Mouse (Mus musculus) bone marrow, adult 2 months (tissue): Measurements from ENCODE around the gene Ucn2. TPM values are rescaled to one million over a fixed set of nuclear protein-coding genes. Genes with fewer than 3 reads are reported as not detected.

Experiments
- H3K27ac ChIP-seq: fragments of 200-500 bp; 2 replicates; pipeline ENCODE4 v1.5.1; 2012; ENCODE audit warnings: low read depth, mild to moderate bottlenecking, control low read depth, inconsistent platforms, low read length; ENCODE audit not compliant: control insufficient read depth, poor library complexity, insufficient read depth
- H3K4me1 ChIP-seq: fragments of 200-500 bp; 2 replicates; pipeline ENCODE4 v1.6.1; 2011; ENCODE audit warnings: low read length; ENCODE audit not compliant: control insufficient read depth, insufficient read depth
- H3K4me3 ChIP-seq: fragments of 200-500 bp; replicated peaks from 2 replicates; pipeline ENCODE3; 2011; ENCODE audit warnings: mild to moderate bottlenecking, low read depth, low read length, control low read depth; ENCODE audit not compliant: control insufficient read depth
- CTCF ChIP-seq: fragments of 200-500 bp; IDR thresholded peaks from 2 replicates; pipeline ENCODE4 v1.5.1; 2011; ENCODE audit warnings: low read length, control low read depth; ENCODE audit not compliant: control insufficient read depth, insufficient read depth
- POLR2A ChIP-seq: fragments of 200-500 bp; IDR thresholded peaks from 2 replicates; pipeline ENCODE4 v1.6.1; 2011; ENCODE audit warnings: low read depth, mild to moderate bottlenecking, control low read depth, low read length, borderline replicate concordance; ENCODE audit not compliant: control insufficient read depth
- WGBS: fragments of 180-500 bp; shearing (Covaris S2); methylation state at CpG from one replicate; pipeline ENCODE4 v1.1.7; 2018; 5-methylcytosine and 5-hydroxymethylcytosine counted together
- polyA plus RNA-seq: library from polyadenylated mRNA; stranded (reverse); fragments of >200 nt; gene quantifications from 2 replicates; pipeline ENCODE4 v1.2.4, GENCODE M21; 2011; ENCODE audit warnings: low replicate concordance; ENCODE audit not compliant: missing spikeins, insufficient read depth, insufficient read length

Ucn2 gene
- polyA plus RNA-seq, 1 experiment = not detected

GRCm38 (mm10) chr9:108955241-108955640, 30.6 kb upstream of the Ucn2 start:
- H3K4me1 ChIP-seq = no peaks in the 10 kb centered on the region
- H3K27ac ChIP-seq = no peak overlapping the region
- 82% methylated on average over 11 of the region's 11 CpGs for WGBS
- no peak overlapping the region for H3K4me3 ChIP-seq
- TF ChIP-seq CTCF = no peak

- no peaks in the 10 kb centered on the region for H3K4me1 ChIP-seq
- no peak overlapping the region for H3K27ac ChIP-seq
- 90% methylated on average over 11 of the region's 11 CpGs for WGBS
- no peak for TF ChIP-seq POLR2A
- no peak for TF ChIP-seq CTCF
- H3K4me3 ChIP-seq = no peak overlapping the region
Observed at GRCm38 (mm10) chr9:108955846-108956245, 30.0 kb upstream of the Ucn2 start.

- Histone ChIP-seq H3K4me3 (no peak overlapping the region), H3K4me1 (no peaks in the 10 kb centered on the region), H3K27ac (no peak overlapping the region)
- 77% methylated on average over 3 of the region's 3 CpGs for WGBS
- TF ChIP-seq POLR2A (no peak), CTCF (no peak)
Observed at GRCm38 (mm10) chr9:108963577-108963976, 22.2 kb upstream of the Ucn2 start.

GRCm38 (mm10) chr9:108964338-108964737, 21.5 kb upstream of the Ucn2 start:
- H3K27ac ChIP-seq = no peak overlapping the region
- H3K4me3 ChIP-seq = no peak overlapping the region
- 65% methylated on average over 6 of the region's 6 CpGs for WGBS
- no peak for TF ChIP-seq CTCF
- no peak for TF ChIP-seq POLR2A
- H3K4me1 ChIP-seq = no peaks in the 10 kb centered on the region

- H3K4me3 ChIP-seq = no peak overlapping the region
- no peak for TF ChIP-seq CTCF
- TF ChIP-seq POLR2A = no peak
- H3K4me1 ChIP-seq = no peaks in the 10 kb centered on the region
- H3K27ac ChIP-seq = no peak overlapping the region
- 60% methylated on average over 8 of the region's 8 CpGs for WGBS
Observed at GRCm38 (mm10) chr9:108970623-108971022, 15.2 kb upstream of the Ucn2 start.

- Histone ChIP-seq H3K4me3 (no peak overlapping the region), H3K27ac (no peak overlapping the region), H3K4me1 (no peaks in the 10 kb centered on the region)
- TF ChIP-seq POLR2A = no peak
- TF ChIP-seq CTCF = no peak
- whole genome bisulfite sequencing = 61% methylated on average over 9 of the region's 9 CpGs
Observed at GRCm38 (mm10) chr9:108976483-108976882, 9.3 kb upstream of the Ucn2 start.

GRCm38 (mm10) chr9:108977966-108978365, 7.8 kb upstream of the Ucn2 start:
- 64% methylated on average over 7 of the region's 7 CpGs for WGBS
- Histone ChIP-seq H3K27ac (no peak overlapping the region), H3K4me1 (no peaks in the 10 kb centered on the region; the same call in 1 of the 2 replicates), H3K4me3 (no peak overlapping the region)
- TF ChIP-seq CTCF = no peak
- TF ChIP-seq POLR2A = no peak

- Histone ChIP-seq H3K27ac (no peak overlapping the region), H3K4me3 (no peak overlapping the region), H3K4me1 (no peaks in the 10 kb centered on the region; the same call in 1 of the 2 replicates)
- 45% methylated on average over 8 of the region's 8 CpGs for WGBS
- TF ChIP-seq POLR2A (no peak), CTCF (no peak)
Observed at GRCm38 (mm10) chr9:108982498-108982897, 3.3 kb upstream of the Ucn2 start.

GRCm38 (mm10) chr9:108983209-108983608, 2.6 kb upstream of the Ucn2 start:
- no peak overlapping the region for H3K4me3 ChIP-seq
- WGBS = 36% methylated on average over 9 of the region's 9 CpGs
- no peak overlapping the region for H3K27ac ChIP-seq
- TF ChIP-seq CTCF (no peak), POLR2A (no peak)
- no peaks in the 10 kb centered on the region; the same call in 1 of the 2 replicates for H3K4me1 ChIP-seq
